Mouse (Mus musculus) lung, adult 18-20 months (tissue): Measurements from ENCODE around the gene Olfr1089.

Experiments
- DNase-seq, 2 experiments: peaks; one replicate each; pipeline ENCODE4 v3.0.0; 2022; ENCODE audit warnings: mixed read lengths in 2 of 2

Gene Olfr1089

DNA sequence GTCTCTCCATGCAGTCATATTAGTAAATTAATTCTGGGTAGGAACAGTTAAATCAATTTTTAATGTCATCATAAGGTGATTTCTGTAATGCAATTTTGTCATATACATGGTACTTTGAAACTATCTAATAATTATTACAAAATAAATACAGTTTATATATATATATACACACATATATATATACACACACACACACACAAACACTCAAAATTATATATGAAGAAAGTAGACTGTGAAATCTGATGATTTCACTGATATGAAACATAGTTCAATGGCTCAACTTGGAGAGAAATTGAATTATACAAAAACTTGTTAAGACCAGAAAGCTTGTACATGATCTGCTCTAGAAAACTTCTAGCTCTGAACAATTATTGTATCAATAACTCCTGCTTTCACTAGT lies at the start of gene Olfr1089:
Olfr1089 (minus strand) TSS at position 101 of the 400 bp plus-strand sequence.
- DNase-seq = no peak

DNA sequence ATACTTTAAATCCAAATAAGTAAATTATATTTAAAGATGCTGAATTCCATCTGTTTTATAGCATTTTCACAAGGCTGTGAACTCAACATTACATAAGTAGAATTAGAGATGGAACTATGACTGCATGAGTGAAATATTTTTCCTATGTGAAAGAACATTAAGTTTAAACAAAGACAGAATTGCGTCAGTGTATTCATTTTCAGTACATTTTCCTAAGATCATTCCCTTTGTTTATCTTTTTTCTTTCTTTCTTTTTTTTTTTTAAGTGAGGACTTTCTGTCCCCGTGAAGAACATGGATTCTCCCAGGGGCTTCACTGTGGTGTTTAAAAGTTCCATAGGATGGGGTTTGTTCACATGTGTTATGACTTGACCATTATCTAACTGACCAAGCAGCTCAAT lies 48.7 kb upstream of the Olfr1089 start, which contains the start of gene Olfr1093:
Olfr1093 (plus strand) TSS at position 301 of the 400 bp plus-strand sequence.
- DNase-seq = no peak

DNA sequence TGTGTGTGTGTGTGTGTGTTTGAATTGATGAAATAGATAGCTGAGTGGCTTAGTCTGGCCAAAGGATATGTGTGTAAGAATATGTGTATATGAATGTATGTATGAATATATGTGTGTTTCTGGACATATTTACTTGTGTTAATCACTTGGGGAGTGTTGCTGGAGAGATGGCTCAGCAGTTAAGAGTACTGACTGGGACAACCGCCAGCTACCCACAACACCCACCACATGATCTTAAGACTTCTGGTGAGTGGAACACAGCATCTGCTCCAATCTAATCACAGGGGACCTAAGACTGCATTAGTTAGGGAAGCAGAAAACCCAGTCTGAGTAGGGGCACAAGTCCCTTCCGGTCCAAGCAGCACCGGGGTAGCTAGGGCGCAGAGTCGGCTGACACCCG lies 27.5 kb upstream of the Olfr1089 start:
- no peak for DNase-seq

DNA sequence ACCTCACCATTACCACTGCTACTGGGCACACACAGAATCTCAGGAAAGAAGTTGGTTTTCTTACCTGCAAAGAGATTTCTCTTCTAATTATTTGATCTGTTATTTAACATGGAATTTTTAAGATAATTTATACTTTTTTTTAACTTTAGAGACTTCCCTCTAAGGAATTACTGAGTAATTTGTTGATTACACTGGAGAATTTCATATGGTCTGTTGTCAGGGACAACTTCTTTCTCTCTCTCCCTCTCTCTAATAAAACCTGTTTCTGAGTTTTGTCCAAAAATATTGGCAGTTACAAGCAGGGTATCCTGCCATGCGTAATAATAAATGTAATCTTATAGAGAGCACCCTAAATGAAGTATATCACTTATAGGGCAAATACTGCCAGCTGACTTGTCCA lies 25.4 kb upstream of the Olfr1089 start, which contains the start of gene Olfr1090:
Olfr1090 (minus strand) TSS at position 101 of the 400 bp plus-strand sequence.
- DNase-seq = no peak

DNA sequence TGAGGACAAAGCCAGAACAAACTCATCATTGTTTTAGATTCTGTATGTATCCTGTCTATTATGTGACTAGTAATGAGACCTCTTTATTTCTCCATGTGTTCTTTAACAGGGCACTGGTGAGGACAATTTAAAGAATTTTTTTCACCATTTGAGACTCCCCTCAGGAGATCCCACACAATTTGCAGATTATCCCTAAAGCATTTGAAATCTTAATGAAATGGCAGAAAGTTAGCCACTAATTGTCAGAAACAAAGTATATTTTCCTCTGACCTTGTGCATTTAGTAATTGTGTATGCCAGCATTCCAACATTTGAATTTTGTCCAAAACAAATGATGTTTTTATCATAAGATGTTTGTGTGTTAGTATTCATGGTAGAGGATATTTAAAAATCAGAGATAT lies 35.2 kb downstream of the Olfr1089 start, which contains the start of gene Olfr1087:
Olfr1087 (minus strand) TSS at position 101 of the 400 bp plus-strand sequence.
- DNase-seq = no peak
